Mouse (Mus musculus): ENCODE measurements at regions not wholly inside any gene's neighbourhood (a gene's known extent, or its start where the extent isn't known, plus 50 kb on each side); places are given as distances from the start of the nearest gene placed in this dataset.

GRCm38 (mm10) chr15:68344652-68345051 is 1843.9 kb upstream of the Lrrc6 start:
- TF ChIP-seq CTCF (IDR thresholded peaks at IDR 0.05; ENCODE audit: control insufficient read depth, insufficient read depth, low read length) (no peak), POLR2A (IDR thresholded peaks at IDR 0.05; ENCODE audit: borderline replicate concordance, control insufficient read depth, low read depth, low read length) (no peak)

Data from bone marrow, adult 2 months (tissue).